Mouse (Mus musculus) small intestine, adult 2 months (tissue): Measurements from ENCODE around the gene Tmie.

Source experiments
- CTCF ChIP-seq: fragments of 200-500 bp; IDR thresholded peaks from 2 replicates; pipeline ENCODE4 v1.5.1; 2012; ENCODE audit warnings: low read depth, mild to moderate bottlenecking, control low read depth, inconsistent platforms, low read length, moderate library complexity, mixed read lengths; ENCODE audit not compliant: insufficient replicate concordance, insufficient read length; ENCODE audit errors: extremely low read depth
- POLR2A ChIP-seq: fragments of 200-500 bp; IDR thresholded peaks from 2 replicates; pipeline ENCODE4 v1.6.1; 2012; ENCODE audit warnings: low read depth, mild to moderate bottlenecking, control low read depth, inconsistent platforms, low read length, moderate library complexity

DNA sequence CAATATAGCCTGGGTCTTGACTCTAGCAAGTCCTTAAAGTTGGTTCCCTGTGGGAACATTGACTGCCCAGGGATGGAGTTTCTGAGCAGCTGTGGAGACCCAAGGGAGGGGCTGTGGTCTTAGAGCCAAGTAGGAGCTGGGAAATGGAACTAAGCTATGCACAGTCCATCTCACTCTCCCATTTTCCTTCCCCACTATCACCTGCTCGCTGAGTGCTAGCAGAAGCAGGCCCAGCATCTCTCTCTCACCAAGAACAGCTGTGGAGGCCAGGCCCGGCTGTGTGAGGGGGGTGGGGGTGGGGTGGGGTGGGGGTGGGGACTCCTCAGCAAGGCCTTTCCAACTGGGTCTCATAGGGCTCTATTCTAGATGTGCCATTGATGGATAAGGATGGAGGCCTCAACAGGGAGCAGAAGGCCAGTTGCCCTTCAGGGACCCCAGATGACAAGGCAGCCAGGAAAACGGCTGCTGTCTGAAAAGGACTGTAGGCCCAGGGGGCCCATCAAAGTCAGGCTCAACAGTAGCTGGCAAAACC, 5.2 kb downstream of the Tmie start:
- TF ChIP-seq POLR2A: no peak
- TF ChIP-seq CTCF: no peak
